Mouse (Mus musculus) adipose tissue, adult 10 weeks (tissue): ENCODE measurements around the gene Zfp46. TPM values are rescaled to one million over a fixed set of nuclear protein-coding genes. Genes with fewer than 3 reads are reported as not detected.

Experiments used
- polyA plus RNA-seq: library from polyadenylated mRNA; stranded (reverse); fragments of 350-450 nt; fragmentation: Illumina TruSeq; extraction: RNeasy Lipid Tissue Mini Kit (QIAGEN cat#74804); gene quantifications from one replicate; pipeline ENCODE4 v1.2.3, GENCODE M21; 2014; ENCODE audit warnings: low read depth, low replicate concordance

Gene Zfp46
- 20.5 TPM for polyA plus RNA-seq

DNA sequence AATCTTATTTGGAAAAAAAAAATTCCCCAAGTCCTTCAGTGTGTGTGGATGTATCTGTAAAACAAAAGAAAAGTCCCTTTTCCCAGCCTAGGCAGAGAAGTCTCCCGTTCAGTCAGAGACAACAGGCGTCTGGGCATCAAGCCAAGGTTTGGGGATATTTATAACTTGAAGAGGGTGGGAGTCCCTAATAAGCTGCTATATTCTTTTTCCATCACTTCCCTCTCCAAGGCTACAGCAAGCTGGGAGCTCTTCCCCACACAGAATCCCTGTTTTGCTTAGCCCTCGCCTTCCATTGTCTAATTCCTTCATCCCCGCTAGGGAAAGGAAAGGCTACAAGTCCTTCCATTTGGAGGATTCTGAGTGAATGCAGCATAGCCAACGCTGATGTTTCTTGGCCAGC is at the start of gene Zfp46:
Zfp46 (plus strand) TSS at position 229 of the 400 bp plus-strand sequence.

DNA sequence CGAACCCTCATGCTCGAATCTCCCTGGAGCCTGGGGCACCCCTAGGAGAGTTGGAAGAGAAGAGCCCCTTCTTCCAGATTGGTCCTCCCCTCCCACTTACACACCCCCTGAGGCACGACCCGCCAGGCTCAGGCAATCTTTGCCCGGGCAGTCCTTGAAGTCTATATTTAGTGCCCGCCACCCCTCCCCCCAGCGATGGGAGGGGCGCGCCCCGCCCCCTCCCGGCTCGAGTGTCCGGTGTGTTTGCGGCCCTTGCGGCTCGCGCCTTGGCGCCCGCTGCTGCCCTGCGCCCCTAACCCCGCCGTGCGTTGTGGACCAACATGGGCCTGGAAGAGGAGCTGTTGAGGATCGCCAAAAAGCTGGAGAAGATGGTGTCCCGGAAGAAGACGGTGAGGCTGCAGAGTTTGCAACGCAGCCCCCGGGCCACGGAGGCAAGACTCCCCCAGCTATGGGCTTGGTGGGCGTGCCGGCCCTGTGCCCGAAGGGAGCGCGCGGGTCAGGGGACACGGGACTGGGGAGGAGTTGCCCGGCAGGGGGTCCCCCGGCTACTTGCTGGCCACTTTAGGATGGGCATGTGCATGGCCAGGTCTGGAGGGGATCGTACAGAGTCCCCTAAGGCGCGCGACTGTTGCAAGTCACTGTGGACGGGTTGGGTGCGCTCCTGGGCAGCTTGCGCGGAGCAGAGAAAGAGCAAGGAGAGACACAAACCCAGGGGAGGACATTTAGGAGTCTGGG is 36.6 kb upstream of the Zfp46 start, which contains the start of gene Tcea3:
Tcea3 (plus strand) TSS at position 1 of the 735 bp plus-strand sequence.

DNA sequence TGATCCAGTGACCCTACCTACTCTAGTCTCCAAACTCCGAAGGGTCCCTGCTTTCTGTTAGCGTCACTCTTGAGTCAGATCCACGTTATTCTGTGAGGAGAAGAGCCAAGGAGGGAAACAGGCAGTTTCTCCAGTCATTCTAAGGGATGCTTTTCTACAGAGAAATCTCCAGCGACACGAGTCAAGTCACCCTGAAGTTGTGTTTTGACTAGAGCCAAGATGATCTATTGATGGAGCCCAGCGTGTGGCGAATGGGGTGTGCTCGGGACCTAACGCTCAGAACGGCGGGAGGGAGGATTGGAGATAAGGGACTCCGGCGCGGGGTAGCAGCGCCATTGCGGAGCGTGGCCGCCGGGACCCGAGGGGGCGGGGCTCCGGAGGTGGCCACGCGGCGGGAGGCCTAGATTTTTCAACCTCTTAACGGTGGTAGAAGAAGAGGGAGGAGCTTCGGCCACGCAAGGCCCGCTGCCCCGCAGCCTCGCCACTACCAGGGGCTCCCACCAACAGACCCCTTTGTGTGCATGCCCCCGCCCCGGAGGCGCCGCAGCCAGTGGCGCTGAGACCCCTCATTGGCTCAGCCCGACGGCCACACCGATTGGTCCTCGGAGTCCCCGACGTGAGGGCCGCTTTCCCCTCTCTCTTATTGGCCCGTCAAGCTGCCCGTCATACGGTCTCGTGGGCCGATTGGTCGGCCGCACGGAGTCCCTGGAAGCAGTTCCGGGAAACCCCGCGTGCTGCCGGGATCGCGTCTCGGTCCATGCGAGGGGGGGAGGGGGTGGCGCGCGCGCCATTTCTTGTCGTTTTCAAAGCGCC is 26.0 kb downstream of the Zfp46 start, which contains the start of gene Hnrnpr:
Hnrnpr (plus strand) TSS at position 714 of the 813 bp plus-strand sequence.

Other genes starting within 250 kb of the Zfp46 start
- gene Rpl11, start 231.3 kb upstream of the Zfp46 start, polyA plus RNA-seq = 1,130 TPM
- gene Id3, start 141.2 kb upstream of the Zfp46 start, polyA plus RNA-seq = 58.8 TPM
- 0.99 TPM for gene E2f2, start 112.3 kb upstream of the Zfp46 start, polyA plus RNA-seq
- gene Asap3, start 78.3 kb upstream of the Zfp46 start, polyA plus RNA-seq = 5.0 TPM
- 17.5 TPM for gene Tcea3, start 37.0 kb upstream of the Zfp46 start, polyA plus RNA-seq
- gene Hnrnpr, start 26.3 kb downstream of the Zfp46 start, polyA plus RNA-seq = 58.4 TPM
- gene Htr1d, start 138.8 kb downstream of the Zfp46 start, polyA plus RNA-seq = not detected
- gene 6030445D17Rik, start 177.6 kb downstream of the Zfp46 start, polyA plus RNA-seq = 0.58 TPM
- gene Luzp1, start 185.1 kb downstream of the Zfp46 start, polyA plus RNA-seq = 18.3 TPM